Mouse (Mus musculus): ENCODE results near the gene Opn5. TPM values are rescaled to one million over a fixed set of nuclear protein-coding genes. Genes with fewer than 3 reads are reported as not detected.

Opn5 gene
- total and polyA plus RNA-seq, 3 experiments = not detected

DNA sequence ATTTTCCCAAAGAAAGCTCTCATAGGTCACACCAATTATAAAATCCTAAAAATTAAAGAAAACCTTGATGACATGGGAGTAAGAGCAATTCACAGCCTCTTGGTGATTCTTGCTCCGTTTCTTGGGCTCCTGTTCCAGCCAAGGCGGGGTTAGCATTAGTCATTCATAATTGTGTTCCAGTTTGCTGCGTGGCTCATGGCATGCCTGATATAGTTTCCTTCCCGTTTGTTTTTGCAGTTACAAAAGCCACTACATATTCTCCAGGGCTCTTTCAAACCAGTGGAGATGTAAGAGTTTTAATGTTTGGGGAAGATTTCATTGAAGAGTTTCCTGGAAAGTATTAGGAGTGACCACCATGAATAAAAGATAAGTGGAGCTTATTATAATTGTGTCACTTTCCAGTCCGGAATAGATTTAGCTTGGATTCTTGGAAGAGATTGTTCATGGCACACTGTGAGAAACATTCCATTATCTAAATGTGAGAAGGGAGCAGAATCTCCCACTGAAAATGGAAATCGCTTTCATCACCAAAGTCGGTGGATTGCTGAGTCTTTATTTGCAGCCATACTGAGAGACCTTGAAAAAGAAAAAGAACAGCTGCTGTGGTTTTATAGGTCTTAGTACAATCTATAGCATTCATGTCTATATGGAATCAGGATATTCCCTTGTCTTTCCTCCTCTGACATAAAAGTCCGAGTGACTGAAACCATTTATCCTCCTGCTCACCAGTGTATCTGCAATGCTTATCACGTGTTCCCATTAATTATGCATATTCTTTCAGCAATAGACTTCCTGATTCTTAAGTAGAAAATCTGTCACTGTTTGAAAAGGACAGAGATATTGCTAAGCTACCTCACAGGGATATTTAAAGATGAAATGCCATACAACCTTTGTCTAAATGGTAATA is 101.6 kb downstream of the Opn5 start:
- no peaks in the 10 kb centered on the region for H3K79me2 ChIP-seq (replicated peaks; ENCODE audit: control insufficient read depth, extremely low read depth, insufficient read depth, poor library complexity, severe bottlenecking)
- H3K36me3 ChIP-seq (replicated peaks in 1 of 2; ENCODE audit: control insufficient read depth in 1 of 2, insufficient read depth in 1 of 2, low read length in 1 of 2) = no peaks in the 10 kb centered on the region
- no peak for TF ChIP-seq CHD1 (IDR thresholded peaks at IDR 0.05; ENCODE audit: low read depth, low read length)
- no peak for TF ChIP-seq ZKSCAN1 (IDR thresholded peaks at IDR 0.05; ENCODE audit: borderline replicate concordance, low read depth, low read length)
- TF ChIP-seq MYC (IDR thresholded peaks at IDR 0.05; ENCODE audit: low read depth, low read length) = no peak
- TF ChIP-seq POLR2AphosphoS2 (IDR thresholded peaks at IDR 0.05; ENCODE audit: low read depth, low read length) = no peak
- no peaks in the 10 kb centered on the region for H3K4me1 ChIP-seq (ENCODE audit: control insufficient read depth in 1 of 2, insufficient read depth in 2 of 2)
- in situ Hi-C loops (cut with MboI; ENCODE audit: low pct_ligation_motif_present, low pct_unique_long_range_greater_than_20kb, low sequenced_read_pairs) (no loop called here), dilution Hi-C loops (cut with MboI; ENCODE audit: extremely low pct_ligation_motif_present, extremely low pct_unique_long_range_greater_than_20kb, low sequenced_read_pairs) (no loop called here)
- no peak for DNase-seq (ENCODE audit: extremely low read depth)
- no peak overlapping the region for H3K9ac ChIP-seq (ENCODE audit: insufficient read depth, low read depth)
- H3K9me3 ChIP-seq (replicated peaks; ENCODE audit: low read length) = no peaks in the 10 kb centered on the region
- H3K27ac ChIP-seq (ENCODE audit: insufficient read depth, low read depth) = no peak overlapping the region
- H3K27me3 ChIP-seq (replicated peaks) = no peaks in the 10 kb centered on the region
- no peak overlapping the region for H3K4me3 ChIP-seq (replicated peaks in 1 of 3; ENCODE audit: low read depth in 2 of 3, low read length in 2 of 3, poor library complexity in 1 of 3)
- no peak overlapping the region for H3K4me2 ChIP-seq (ENCODE audit: insufficient read depth, low read depth, poor library complexity, severe bottlenecking)

Other genes starting within 250 kb of the Opn5 start
- gene Adgrf4, start 80.9 kb upstream of the Opn5 start, total RNA-seq (2012; rRNA removed) = not detected in 2 replicates
- not detected in 2 replicates for gene Adgrf4, start 80.9 kb upstream of the Opn5 start, total RNA-seq (2014; rRNA removed)
- gene Adgrf4, start 80.9 kb upstream of the Opn5 start, polyA plus RNA-seq (2012; ENCODE audit: insufficient read length, low read depth) = not detected in 2 replicates
- gene Adgrf2, start 130.8 kb upstream of the Opn5 start, total RNA-seq (2012; rRNA removed) = not detected in 2 replicates
- gene Adgrf2, start 130.8 kb upstream of the Opn5 start, total RNA-seq (2014; rRNA removed) = 0.11 TPM in 1 of 2 replicates, not detected in the other
- not detected in 2 replicates for gene Adgrf2, start 130.8 kb upstream of the Opn5 start, polyA plus RNA-seq (2012; ENCODE audit: insufficient read length, low read depth)